Mouse (Mus musculus) kidney, embryonic 14.5 days (tissue): Measurements from ENCODE around the gene Cct3. TPM values are rescaled to one million over a fixed set of nuclear protein-coding genes. Genes with fewer than 3 reads are reported as not detected.
"Not testable (repeated sequence)": the region's sequence is repeated elsewhere in the genome, so short reads cannot be mapped to it uniquely, and the experiment has no call there.

Experiments
- ATAC-seq: fragments of 200-750 bp; cut with Nextera tagmentation; 2 replicates; pipeline ENCODE4 v1.8.0; 2017; ENCODE audit warnings: moderate number of reproducible peaks, mild to moderate bottlenecking, moderate TSS enrichment, moderate library complexity; ENCODE audit not compliant: low FRiP score, low TSS enrichment
- H3K27ac ChIP-seq: fragments of 300-500 bp; sonication (generic); 2 replicates; pipeline ENCODE4 v1.5.1; 2014; ENCODE audit warnings: low read depth, mild to moderate bottlenecking, low read length, moderate library complexity, mixed read lengths
- H3K27me3 ChIP-seq: fragments of 300-500 bp; sonication (generic); 2 replicates; pipeline ENCODE4 v1.6.1; 2014; ENCODE audit warnings: mild to moderate bottlenecking, low read length; ENCODE audit not compliant: control insufficient read depth, insufficient read depth
- H3K36me3 ChIP-seq: fragments of 300-500 bp; sonication (generic); 2 replicates; pipeline ENCODE4 v1.6.1; 2014; ENCODE audit warnings: low read length, mixed read lengths; ENCODE audit not compliant: control insufficient read depth, insufficient read depth
- H3K4me1 ChIP-seq: fragments of 300-500 bp; sonication (generic); 2 replicates; pipeline ENCODE4 v1.6.1; 2014; ENCODE audit warnings: low read length, mixed read lengths; ENCODE audit not compliant: control insufficient read depth, insufficient read depth
- H3K4me2 ChIP-seq: fragments of 300-500 bp; sonication (generic); replicated peaks from 2 replicates; pipeline ENCODE4 v1.6.1; 2014; ENCODE audit warnings: low read depth, mild to moderate bottlenecking, low read length
- H3K4me3 ChIP-seq: fragments of 300-500 bp; sonication (generic); 2 replicates; pipeline ENCODE4 v1.5.1; 2014; ENCODE audit warnings: mild to moderate bottlenecking, low read length
- H3K9ac ChIP-seq: fragments of 300-500 bp; sonication (generic); 2 replicates; pipeline ENCODE4 v1.6.1; 2014; ENCODE audit warnings: low read depth, mild to moderate bottlenecking, low read length, moderate library complexity
- H3K9me3 ChIP-seq: fragments of 300-500 bp; sonication (generic); 2 replicates; pipeline ENCODE4 v1.6.1; 2016; ENCODE audit warnings: low read length; ENCODE audit not compliant: control insufficient read depth
- WGBS: fragments of 180-500 bp; shearing (Covaris S2); extraction: QIAGEN DNeasy Blood & Tissue Kit; methylation state at CpG from one replicate; pipeline ENCODE4 v1.1.7; 2014; 5-methylcytosine and 5-hydroxymethylcytosine counted together
- polyA plus RNA-seq: library from polyadenylated mRNA; unstranded; fragments of >200 nt; fragmentation: Nextera tagmentation; extraction: Ambion mirVana; gene quantifications from 2 replicates; pipeline ENCODE4 v1.2.1, GENCODE M21; 2014

The Cct3 gene
- polyA plus RNA-seq, 1 experiment from 2014 or later, result 679 TPM

GRCm38 (mm10) chr3:88268991-88269390 is 27.9 kb upstream of the Cct3 start:
- no peaks in the 10 kb centered on the region for H3K9me3 ChIP-seq
- no peaks in the 10 kb centered on the region for H3K4me1 ChIP-seq
- no peak overlapping the region for H3K4me3 ChIP-seq
- no peaks in the 10 kb centered on the region for H3K27me3 ChIP-seq
- H3K36me3 ChIP-seq, result no peaks in the 10 kb centered on the region
- WGBS, result 90% methylated on average over 5 of the region's 5 CpGs
- ATAC-seq, result no peak
- H3K27ac ChIP-seq, result no peak overlapping the region
- H3K4me2 ChIP-seq, result no peak overlapping the region
- no peak overlapping the region for H3K9ac ChIP-seq

GRCm38 (mm10) chr3:88271298-88271697 is 25.6 kb upstream of the Cct3 start:
- not testable (repeated sequence) for H3K4me3 ChIP-seq, H3K9me3 ChIP-seq, H3K4me2 ChIP-seq, H3K27me3 ChIP-seq, ATAC-seq, H3K27ac ChIP-seq, H3K9ac ChIP-seq, H3K4me1 ChIP-seq, H3K36me3 ChIP-seq
- WGBS, result 97% methylated on average over 2 of the region's 2 CpGs

DNA sequence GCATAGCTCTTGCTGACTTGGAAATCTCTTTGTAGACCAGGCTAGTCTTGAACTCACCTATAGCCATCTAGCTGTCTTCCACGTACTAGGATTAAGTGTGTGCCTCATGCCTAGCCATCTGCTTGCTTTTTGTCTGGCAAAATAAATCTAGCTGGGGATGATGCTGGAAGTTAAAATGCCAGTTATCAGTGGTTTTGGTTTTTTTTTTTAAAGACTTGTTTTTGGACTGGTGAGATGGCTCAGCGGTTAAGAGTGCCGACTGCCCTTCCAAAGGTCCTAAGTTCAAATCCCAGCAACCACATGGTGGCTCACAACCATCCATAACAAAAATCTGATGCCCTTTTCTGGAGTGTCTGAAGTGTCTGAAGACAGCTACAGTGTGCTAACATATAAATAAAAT is 25.1 kb upstream of the Cct3 start:
- Histone ChIP-seq H3K4me3 (no peak overlapping the region), H3K9me3 (no peaks in the 10 kb centered on the region), H3K27me3 (no peaks in the 10 kb centered on the region), H3K27ac (no peak overlapping the region), H3K4me1 (no peaks in the 10 kb centered on the region), H3K9ac (no peak overlapping the region), H3K36me3 (no peaks in the 10 kb centered on the region), H3K4me2 (no peak overlapping the region)
- no peak for ATAC-seq
- 91% methylated on average over 3 of the region's 3 CpGs for WGBS

DNA sequence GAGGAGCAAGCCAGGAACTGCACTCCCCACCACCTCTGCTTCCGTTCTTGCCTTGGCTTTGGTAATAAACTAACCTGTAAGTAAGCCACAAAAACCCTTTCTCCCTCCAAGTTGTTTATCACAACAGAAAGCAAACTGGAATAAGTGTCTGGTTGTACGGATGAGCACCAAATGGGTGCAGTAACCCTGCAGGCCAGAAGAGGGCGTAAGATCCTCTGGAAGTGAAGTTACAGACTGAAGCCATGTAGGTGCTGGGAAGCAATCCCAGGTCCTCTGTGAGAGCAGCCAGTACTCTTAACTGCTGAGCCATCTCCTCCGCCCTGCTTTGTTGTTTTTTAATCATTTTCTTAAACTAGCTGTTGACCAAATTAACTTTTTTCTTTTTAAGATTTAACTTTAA is 22.9 kb upstream of the Cct3 start:
- Histone ChIP-seq H3K4me1 (no peaks in the 10 kb centered on the region), H3K36me3 (no peaks in the 10 kb centered on the region), H3K27ac (no peak overlapping the region), H3K27me3 (no peaks in the 10 kb centered on the region), H3K9ac (no peak overlapping the region), H3K4me2 (no peak overlapping the region), H3K4me3 (no peak overlapping the region), H3K9me3 (no peaks in the 10 kb centered on the region)
- 88% methylated on average over 4 of the region's 4 CpGs for whole genome bisulfite sequencing
- ATAC-seq, result no peak

- Histone ChIP-seq H3K27me3 (no peaks in the 10 kb centered on the region), H3K27ac (no peak overlapping the region), H3K9ac (no peak overlapping the region), H3K4me3 (no peak overlapping the region), H3K36me3 (no peaks in the 10 kb centered on the region), H3K4me1 (no peaks in the 10 kb centered on the region), H3K9me3 (no peaks in the 10 kb centered on the region), H3K4me2 (no peak overlapping the region)
- ATAC-seq, result no peak
- WGBS, result 75% methylated on average over 2 of the region's 2 CpGs
Observed at GRCm38 (mm10) chr3:88276121-88276520, 20.8 kb upstream of the Cct3 start.

- Histone ChIP-seq H3K36me3 (no peaks in the 10 kb centered on the region), H3K27me3 (no peaks in the 10 kb centered on the region), H3K4me3 (no peak overlapping the region), H3K27ac (no peak overlapping the region), H3K4me2 (no peak overlapping the region), H3K9me3 (no peaks in the 10 kb centered on the region), H3K4me1 (no peaks in the 10 kb centered on the region), H3K9ac (no peak overlapping the region)
- no peak for ATAC-seq
- WGBS, result 41% methylated on average over 7 of the region's 7 CpGs
Observed at GRCm38 (mm10) chr3:88276529-88277143, 20.3 kb upstream of the Cct3 start.

- Histone ChIP-seq H3K9ac (no peak overlapping the region), H3K27me3 (no peaks in the 10 kb centered on the region), H3K4me1 (no peaks in the 10 kb centered on the region), H3K27ac (no peak overlapping the region), H3K9me3 (no peaks in the 10 kb centered on the region), H3K4me2 (no peak overlapping the region), H3K4me3 (no peak overlapping the region), H3K36me3 (no peaks in the 10 kb centered on the region)
- 95% methylated on average over 2 of the region's 2 CpGs for WGBS
- ATAC-seq, result no peak
Observed at GRCm38 (mm10) chr3:88280035-88280434, 16.9 kb upstream of the Cct3 start.

DNA sequence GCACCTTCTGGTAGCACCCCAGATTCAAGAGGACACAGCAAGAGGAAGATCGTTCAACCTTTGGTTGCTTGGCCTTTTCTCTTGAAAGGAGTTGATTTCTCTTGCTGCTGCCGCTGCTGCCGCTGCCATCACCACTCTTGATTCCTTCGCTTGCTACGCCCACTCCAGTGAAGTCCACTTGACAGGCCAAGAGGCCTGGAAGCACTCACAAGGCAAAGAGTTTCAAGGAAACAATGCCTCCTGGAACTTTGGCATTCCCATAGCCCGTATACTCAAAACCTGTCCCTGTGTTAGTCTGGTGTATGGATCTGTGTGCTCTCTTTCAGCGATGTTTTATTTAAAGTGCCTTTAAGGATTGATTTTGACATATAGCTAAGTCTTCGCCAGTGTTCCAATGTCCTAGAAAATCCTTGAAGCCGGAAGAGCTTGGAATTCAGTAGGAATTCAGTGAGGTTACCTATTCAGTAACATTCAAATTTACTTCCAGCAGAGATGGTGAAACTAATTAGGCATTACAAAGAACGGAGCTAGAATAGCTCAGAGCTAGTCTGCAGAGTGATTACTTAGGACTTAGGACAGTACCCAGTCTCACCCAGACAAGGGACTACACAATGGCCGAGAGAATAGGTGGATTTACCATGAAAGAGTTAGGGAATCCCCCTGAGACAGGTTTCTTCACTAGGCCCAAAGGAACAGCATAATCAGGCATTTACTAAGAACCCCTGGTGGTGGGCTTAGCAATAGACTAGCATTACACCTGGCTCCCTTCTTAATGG is 15.6 kb upstream of the Cct3 start:
- not testable (repeated sequence) for H3K9me3 ChIP-seq, H3K27ac ChIP-seq, H3K27me3 ChIP-seq, H3K36me3 ChIP-seq, H3K4me3 ChIP-seq, H3K9ac ChIP-seq, ATAC-seq, H3K4me1 ChIP-seq, H3K4me2 ChIP-seq
- WGBS, result 71% methylated on average over 11 of the region's 11 CpGs

DNA sequence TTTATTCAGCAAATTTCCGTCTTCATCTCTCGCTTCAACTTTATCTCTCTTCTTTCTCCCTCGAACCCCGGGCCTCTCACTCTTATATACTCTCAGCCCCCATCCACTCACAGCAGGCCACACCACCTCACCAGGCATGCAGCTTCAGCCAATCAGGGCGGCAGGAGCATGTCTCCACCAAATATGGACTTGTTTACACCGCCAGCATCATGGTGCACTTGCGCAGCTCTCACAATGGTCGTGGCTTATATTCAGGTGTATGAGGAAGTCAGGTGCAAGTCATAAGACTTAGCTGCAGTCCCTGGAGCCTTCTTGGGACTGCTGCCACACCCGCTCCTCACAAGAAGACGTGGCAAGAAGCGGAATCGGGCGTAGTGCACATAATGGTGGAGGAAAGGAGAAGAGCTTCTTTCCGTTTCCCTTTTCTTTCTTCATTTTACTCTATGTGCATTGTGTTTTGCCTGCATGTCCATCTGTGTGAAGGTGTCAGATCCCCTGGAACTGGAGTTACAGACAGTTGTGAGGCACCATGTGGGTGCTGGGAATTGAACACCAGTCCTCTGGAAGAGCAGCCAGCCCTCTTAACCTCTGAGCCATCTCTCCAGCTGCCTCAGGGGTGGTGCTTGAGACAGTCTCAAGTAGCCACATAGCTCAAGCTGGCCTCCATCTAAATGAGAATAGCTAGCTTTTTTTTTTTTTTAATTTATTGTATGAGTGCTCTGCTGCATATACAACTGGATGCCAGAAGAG is 11.9 kb upstream of the Cct3 start:
- H3K27ac ChIP-seq, H3K27me3 ChIP-seq, ATAC-seq, H3K4me3 ChIP-seq, H3K9me3 ChIP-seq, H3K4me1 ChIP-seq, H3K36me3 ChIP-seq, H3K9ac ChIP-seq, H3K4me2 ChIP-seq: not testable (repeated sequence)
- 95% methylated on average over 14 of the region's 14 CpGs for WGBS
